Mouse (Mus musculus): ENCODE data around the gene Pcyt1a. TPM values are rescaled to one million over a fixed set of nuclear protein-coding genes. Genes with fewer than 3 reads are reported as not detected.
"Not testable (repeated sequence)": the region's sequence is repeated elsewhere in the genome, so short reads cannot be mapped to it uniquely, and the experiment has no call there.

The Pcyt1a gene
- total RNA-seq, 2 experiments from 2014 or later, result 108 to 123 TPM

GRCm38 (mm10) chr16:32488939-32489338 is 58.2 kb downstream of the Pcyt1a start:
- Histone ChIP-seq H3K27ac (no peak overlapping the region), H3K4me3 (no peak overlapping the region)
- intact Hi-C loops (cut with DNase I), result no loop called here
- no peak for TF ChIP-seq CTCF (IDR thresholded peaks at IDR 0.05)
- no peak for DNase-seq

GRCm38 (mm10) chr16:32494371-32494770 is 63.6 kb downstream of the Pcyt1a start:
- H3K27ac ChIP-seq; DNase-seq; intact Hi-C loops (cut with DNase I); H3K4me3 ChIP-seq: not testable (repeated sequence)

GRCm38 (mm10) chr16:32495965-32496364 is 65.2 kb downstream of the Pcyt1a start, which contains the start of gene Zdhhc19:
Gene Zdhhc19 (plus strand): TSS chr16:32496265.
- Histone ChIP-seq H3K4me3 (no peak within 1 kb of the TSS), H3K27ac (no peak within 1 kb of the TSS)
- no peak for TF ChIP-seq CTCF (IDR thresholded peaks at IDR 0.05)
- intact Hi-C loops (cut with DNase I), result no loop called here
- DNase-seq, result no peak

- intact Hi-C loops (cut with DNase I), result loop anchor here (2.0 kb wide), 1 partner anchor 384 kb away; no protein-coding TSS in a partner anchor
- no peak for TF ChIP-seq CTCF (IDR thresholded peaks at IDR 0.05)
- H3K4me3 ChIP-seq, result no peak overlapping the region
- DNase-seq, result no peak
- H3K27ac ChIP-seq, result no peak overlapping the region
These were observed 68.3 kb downstream of the Pcyt1a start for GRCm38 (mm10) chr16:32498996-32499395.

GRCm38 (mm10) chr16:32499430-32500037 is 68.8 kb downstream of the Pcyt1a start:
- peak; percentile 89 for DNase-seq
- intact Hi-C loops (cut with DNase I), result loop anchor here (2.0 to 5.0 kb wide), 2 partner anchors 237 to 385 kb away; no protein-coding TSS in a partner anchor
- no peak overlapping the region for H3K27ac ChIP-seq
- peak; percentile 99; the same call in 1 of the 2 replicates for TF ChIP-seq CTCF (IDR thresholded peaks at IDR 0.05)
- peak overlapping the region; percentile 54 for H3K4me3 ChIP-seq

- no peak overlapping the region for H3K27ac ChIP-seq
- no peak overlapping the region for H3K4me3 ChIP-seq
- no peak for DNase-seq
- no peak for TF ChIP-seq CTCF (IDR thresholded peaks at IDR 0.05)
- intact Hi-C loops (cut with DNase I), result loop anchor here (5.0 kb wide), 1 partner anchor 239 kb away; no protein-coding TSS in a partner anchor
These were observed 70.7 kb downstream of the Pcyt1a start for GRCm38 (mm10) chr16:32501459-32501858.

- no peak overlapping the region for H3K27ac ChIP-seq
- H3K4me3 ChIP-seq, result no peak overlapping the region
- no peak for DNase-seq
- TF ChIP-seq CTCF (IDR thresholded peaks at IDR 0.05), result no peak
- intact Hi-C loops (cut with DNase I), result loop anchor here (5.0 kb wide), 1 partner anchor 240 kb away; no protein-coding TSS in a partner anchor
These were observed 72.1 kb downstream of the Pcyt1a start for GRCm38 (mm10) chr16:32502621-32503335.

- DNase-seq, result no peak
- Histone ChIP-seq H3K4me3 (no peak overlapping the region), H3K27ac (no peak overlapping the region)
- intact Hi-C loops (cut with DNase I), result loop anchor here (5.0 kb wide), 1 partner anchor 241 kb away; no protein-coding TSS in a partner anchor
- TF ChIP-seq CTCF (IDR thresholded peaks at IDR 0.05), result no peak
These were observed 72.9 kb downstream of the Pcyt1a start for GRCm38 (mm10) chr16:32503633-32504032.

GRCm38 (mm10) chr16:32506298-32506697 is 75.6 kb downstream of the Pcyt1a start:
- intact Hi-C loops (cut with DNase I), result loop anchor here (2.0 to 5.0 kb wide), 2 partner anchors 103 to 131 kb away; partner anchors contain the start of gene Tfrc

GRCm38 (mm10) chr16:32506868-32507267 is 76.1 kb downstream of the Pcyt1a start:
- DNase-seq, result no peak
- intact Hi-C loops (cut with DNase I), result loop anchor here (2.0 to 5.0 kb wide), 2 partner anchors 102 to 130 kb away; partner anchors contain the start of gene Tfrc
- no peak for TF ChIP-seq CTCF (IDR thresholded peaks at IDR 0.05)
- Histone ChIP-seq H3K4me3 (no peak overlapping the region), H3K27ac (no peak overlapping the region)

More at GRCm38 (mm10) chr16:32506298-32506697, 75.6 kb downstream of the Pcyt1a start:
- no peak for TF ChIP-seq CTCF (IDR thresholded peaks at IDR 0.05)
- no peak for DNase-seq
- H3K27ac ChIP-seq, result no peak overlapping the region
- H3K4me3 ChIP-seq, result no peak overlapping the region

GRCm38 (mm10) chr16:32507407-32507806 is 76.7 kb downstream of the Pcyt1a start:
- intact Hi-C loops (cut with DNase I), result loop anchor here (2.0 to 5.0 kb wide), 2 partner anchors 101 to 130 kb away; partner anchors contain the start of gene Tfrc
- Histone ChIP-seq H3K4me3 (no peak overlapping the region), H3K27ac (no peak overlapping the region)
- DNase-seq, result peak; percentile 76
- TF ChIP-seq CTCF (IDR thresholded peaks at IDR 0.05), result peak; percentile 95

- TF ChIP-seq CTCF (IDR thresholded peaks at IDR 0.05), result no peak
- intact Hi-C loops (cut with DNase I), result loop anchor here (2.0 to 5.0 kb wide), 2 partner anchors 129 to 175 kb away; no protein-coding TSS in a partner anchor
- no peak overlapping the region for H3K4me3 ChIP-seq
- no peak overlapping the region for H3K27ac ChIP-seq
- DNase-seq, result no peak
These were observed 77.3 kb downstream of the Pcyt1a start for GRCm38 (mm10) chr16:32508035-32508434.

Measured in gastrocnemius, adult 2 months (tissue).